Mouse (Mus musculus): ENCODE measurements around the gene Insig2. TPM values are rescaled to one million over a fixed set of nuclear protein-coding genes. Genes with fewer than 3 reads are reported as not detected.

Gene Insig2
- polyA plus RNA-seq (2015; fragmentation: Nextera tagmentation; extraction: Ambion mirVana): 28.5 and 32.9 TPM in 2 replicates

- no peak for ATAC-seq (ENCODE audit: borderline replicate concordance, extremely low read depth, low FRiP score, low TSS enrichment)
- H3K4me2 ChIP-seq: no peak within 1 kb of the TSS
- 79% methylated on average over 1 of the region's 1 CpGs for WGBS
- no peak within 1 kb of the TSS for H3K9ac ChIP-seq
- no peaks in the 10 kb centered on the region for H3K27me3 ChIP-seq
- H3K36me3 ChIP-seq: no peaks in the 10 kb centered on the region
- H3K27ac ChIP-seq: no peak within 1 kb of the TSS
- no peak within 1 kb of the TSS for H3K4me3 ChIP-seq
- peaks cover 10% of the 10 kb centered on the region; the same call in 1 of the 2 replicates for H3K4me1 ChIP-seq
- H3K9me3 ChIP-seq: no peaks in the 10 kb centered on the region
These were observed at the start of gene Insig2 for GRCm38 (mm10) chr1:121332485-121332884. Insig2 (minus strand) TSS chr1:121332589.

- no peak overlapping the region for H3K27ac ChIP-seq
- H3K4me1 ChIP-seq: no peaks in the 10 kb centered on the region
- H3K4me2 ChIP-seq: no peak overlapping the region
- WGBS: 85% methylated on average over 3 of the region's 3 CpGs
- no peak for ATAC-seq (ENCODE audit: borderline replicate concordance, extremely low read depth, low FRiP score, low TSS enrichment)
- H3K9ac ChIP-seq: no peak overlapping the region
- no peaks in the 10 kb centered on the region for H3K27me3 ChIP-seq
- H3K36me3 ChIP-seq: no peaks in the 10 kb centered on the region
- H3K9me3 ChIP-seq: no peaks in the 10 kb centered on the region
- H3K4me3 ChIP-seq: no peak overlapping the region
These were observed 49.2 kb upstream of the Insig2 start for GRCm38 (mm10) chr1:121381562-121381961.

GRCm38 (mm10) chr1:121380033-121380432 lies 47.6 kb upstream of the Insig2 start:
- Histone ChIP-seq H3K36me3 (no peaks in the 10 kb centered on the region), H3K27me3 (no peaks in the 10 kb centered on the region), H3K9ac (no peak overlapping the region), H3K4me3 (no peak overlapping the region), H3K27ac (no peak overlapping the region), H3K4me1 (no peaks in the 10 kb centered on the region), H3K4me2 (no peak overlapping the region), H3K9me3 (no peaks in the 10 kb centered on the region)
- WGBS: 72% methylated on average over 3 of the region's 3 CpGs
- ATAC-seq (ENCODE audit: borderline replicate concordance, extremely low read depth, low FRiP score, low TSS enrichment): no peak

- no peak overlapping the region for H3K27ac ChIP-seq
- H3K4me1 ChIP-seq: no peaks in the 10 kb centered on the region
- no peak overlapping the region for H3K4me2 ChIP-seq
- H3K4me3 ChIP-seq: no peak overlapping the region
- no peaks in the 10 kb centered on the region for H3K9me3 ChIP-seq
- no peaks in the 10 kb centered on the region for H3K36me3 ChIP-seq
- WGBS: 83% methylated on average over 2 of the region's 2 CpGs
- no peaks in the 10 kb centered on the region for H3K27me3 ChIP-seq
- H3K9ac ChIP-seq: no peak overlapping the region
- no peak for ATAC-seq (ENCODE audit: borderline replicate concordance, extremely low read depth, low FRiP score, low TSS enrichment)
These were observed 45.5 kb upstream of the Insig2 start for GRCm38 (mm10) chr1:121377901-121378300.

- Histone ChIP-seq H3K27ac (no peak overlapping the region), H3K36me3 (no peaks in the 10 kb centered on the region), H3K9me3 (no peaks in the 10 kb centered on the region), H3K4me1 (no peaks in the 10 kb centered on the region), H3K9ac (no peak overlapping the region), H3K27me3 (no peaks in the 10 kb centered on the region), H3K4me2 (no peak overlapping the region), H3K4me3 (no peak overlapping the region)
- ATAC-seq (ENCODE audit: borderline replicate concordance, extremely low read depth, low FRiP score, low TSS enrichment): no peak
- WGBS: 86% methylated on average over 1 of the region's 1 CpGs
These were observed 45.0 kb upstream of the Insig2 start for GRCm38 (mm10) chr1:121377410-121377809.

- Histone ChIP-seq H3K36me3 (no peaks in the 10 kb centered on the region), H3K9ac (no peak overlapping the region), H3K4me2 (no peak overlapping the region), H3K27me3 (no peaks in the 10 kb centered on the region), H3K4me1 (no peaks in the 10 kb centered on the region), H3K4me3 (no peak overlapping the region), H3K9me3 (no peaks in the 10 kb centered on the region), H3K27ac (no peak overlapping the region)
- 44% methylated on average over 2 of the region's 2 CpGs for WGBS
- ATAC-seq (ENCODE audit: borderline replicate concordance, extremely low read depth, low FRiP score, low TSS enrichment): no peak
These were observed 41.2 kb upstream of the Insig2 start for GRCm38 (mm10) chr1:121373631-121374030.

GRCm38 (mm10) chr1:121372656-121373055 lies 40.3 kb upstream of the Insig2 start:
- Histone ChIP-seq H3K9me3 (no peaks in the 10 kb centered on the region), H3K27ac (no peak overlapping the region), H3K4me1 (no peaks in the 10 kb centered on the region), H3K4me2 (no peak overlapping the region), H3K27me3 (no peaks in the 10 kb centered on the region), H3K9ac (no peak overlapping the region), H3K4me3 (no peak overlapping the region), H3K36me3 (no peaks in the 10 kb centered on the region)
- ATAC-seq (ENCODE audit: borderline replicate concordance, extremely low read depth, low FRiP score, low TSS enrichment): no peak
- 80% methylated on average over 1 of the region's 1 CpGs for WGBS

- H3K27me3 ChIP-seq: no peaks in the 10 kb centered on the region
- H3K4me2 ChIP-seq: no peak overlapping the region
- H3K9ac ChIP-seq: no peak overlapping the region
- H3K36me3 ChIP-seq: no peaks in the 10 kb centered on the region
- no peak overlapping the region for H3K4me3 ChIP-seq
- no peaks in the 10 kb centered on the region for H3K4me1 ChIP-seq
- 24% methylated on average over 12 of the region's 12 CpGs for WGBS
- no peaks in the 10 kb centered on the region for H3K9me3 ChIP-seq
- no peak overlapping the region for H3K27ac ChIP-seq
- ATAC-seq (ENCODE audit: borderline replicate concordance, extremely low read depth, low FRiP score, low TSS enrichment): no peak
These were observed 39.1 kb upstream of the Insig2 start for GRCm38 (mm10) chr1:121371449-121371848.

GRCm38 (mm10) chr1:121367257-121367656 lies 34.9 kb upstream of the Insig2 start:
- H3K9me3 ChIP-seq: no peaks in the 10 kb centered on the region
- no peaks in the 10 kb centered on the region for H3K36me3 ChIP-seq
- 21% methylated on average over 9 of the region's 9 CpGs for WGBS
- no peak overlapping the region for H3K4me3 ChIP-seq
- no peaks in the 10 kb centered on the region for H3K4me1 ChIP-seq
- H3K27ac ChIP-seq: no peak overlapping the region
- H3K4me2 ChIP-seq: no peak overlapping the region
- no peaks in the 10 kb centered on the region for H3K27me3 ChIP-seq
- no peak for ATAC-seq (ENCODE audit: borderline replicate concordance, extremely low read depth, low FRiP score, low TSS enrichment)
- no peak overlapping the region for H3K9ac ChIP-seq

GRCm38 (mm10) chr1:121360561-121360960 lies 28.2 kb upstream of the Insig2 start:
- no peak for ATAC-seq (ENCODE audit: borderline replicate concordance, extremely low read depth, low FRiP score, low TSS enrichment)
- Histone ChIP-seq H3K36me3 (no peaks in the 10 kb centered on the region), H3K9ac (no peak overlapping the region), H3K27me3 (no peaks in the 10 kb centered on the region), H3K4me3 (no peak overlapping the region), H3K4me1 (no peaks in the 10 kb centered on the region), H3K9me3 (no peaks in the 10 kb centered on the region), H3K27ac (no peak overlapping the region), H3K4me2 (no peak overlapping the region)
- 44% methylated on average over 4 of the region's 4 CpGs for WGBS

GRCm38 (mm10) chr1:121359680-121360079 lies 27.3 kb upstream of the Insig2 start:
- H3K4me2 ChIP-seq: no peak overlapping the region
- H3K27ac ChIP-seq: no peak overlapping the region
- H3K36me3 ChIP-seq: no peaks in the 10 kb centered on the region
- no peaks in the 10 kb centered on the region for H3K4me1 ChIP-seq
- no peak overlapping the region for H3K9ac ChIP-seq
- no peak for ATAC-seq (ENCODE audit: borderline replicate concordance, extremely low read depth, low FRiP score, low TSS enrichment)
- 72% methylated on average over 12 of the region's 12 CpGs for WGBS
- H3K27me3 ChIP-seq: no peaks in the 10 kb centered on the region
- H3K9me3 ChIP-seq: no peaks in the 10 kb centered on the region
- H3K4me3 ChIP-seq: no peak overlapping the region

GRCm38 (mm10) chr1:121353779-121354178 lies 21.4 kb upstream of the Insig2 start:
- Histone ChIP-seq H3K4me2 (no peak overlapping the region), H3K4me1 (no peaks in the 10 kb centered on the region), H3K27ac (no peak overlapping the region), H3K4me3 (no peak overlapping the region), H3K9me3 (no peaks in the 10 kb centered on the region), H3K27me3 (no peaks in the 10 kb centered on the region), H3K36me3 (no peaks in the 10 kb centered on the region), H3K9ac (no peak overlapping the region)
- no peak for ATAC-seq (ENCODE audit: borderline replicate concordance, extremely low read depth, low FRiP score, low TSS enrichment)

- no peak for ATAC-seq (ENCODE audit: borderline replicate concordance, extremely low read depth, low FRiP score, low TSS enrichment)
These were observed 18.6 kb upstream of the Insig2 start for GRCm38 (mm10) chr1:121351037-121351436.

More at GRCm38 (mm10) chr1:121351037-121351436, 18.6 kb upstream of the Insig2 start:
- Histone ChIP-seq H3K4me3 (no peak overlapping the region), H3K4me2 (no peak overlapping the region), H3K9me3 (no peaks in the 10 kb centered on the region), H3K27me3 (no peaks in the 10 kb centered on the region), H3K4me1 (no peaks in the 10 kb centered on the region), H3K9ac (no peak overlapping the region), H3K27ac (no peak overlapping the region), H3K36me3 (no peaks in the 10 kb centered on the region)
- WGBS: 57% methylated on average over 3 of the region's 3 CpGs
